12 mouse cellular contexts compared by ENCODE assay signal in genomic region chr8:45917040-45917679, GRCm38 (mm10). TPM values are rescaled to one million over a fixed set of nuclear protein-coding genes. Genes with fewer than 3 reads are reported as not detected.
DNase-seq lines count a peak whose midpoint lies in the region; ATAC-seq lines count a peak whose summit lies in the region.
"Had no signal": no experiment of that assay in that cellular context is flagged by ENCODE, and none has a peak within 500 bp of the region (broad histone marks: within the 10 kb centered on the region; RNA-seq: fewer than 3 reads in every experiment).

No protein-coding gene starts in this region.

- ATAC-seq in embryonic facial prominence, embryonic 14.5 days (ENCODE audit: low read depth) = peak; percentile 58
- no peak for ATAC-seq in heart, embryonic 15.5 days (replicated peaks; ENCODE audit: insufficient number of reproducible peaks, insufficient read depth, low FRiP score, low read depth)
- no peak for ATAC-seq in erythroid progenitor cell, adult 5-6 weeks (replicated peaks; ENCODE audit: low FRiP score, poor library complexity, severe bottlenecking)
- no peak for ATAC-seq in megakaryocyte, adult 5-6 weeks (ENCODE audit: poor library complexity, severe bottlenecking)
- ATAC-seq: forebrain, postnatal 0 days had no signal

- H3K36me3 ChIP-seq in embryonic facial prominence, embryonic 14.5 days (ENCODE audit: control insufficient read depth, insufficient read depth, low read length) = no peaks in the 10 kb centered on the region
- H3K36me3 ChIP-seq in heart, embryonic 15.5 days = peaks cover 26% of the 10 kb centered on the region

- WGBS in embryonic facial prominence, embryonic 14.5 days = 43% methylated on average over 20 of the region's 20 CpGs
- 53% methylated on average over 20 of the region's 20 CpGs for WGBS in heart, embryonic 15.5 days

- H3K27me3 ChIP-seq in embryonic facial prominence, embryonic 14.5 days (replicated peaks; ENCODE audit: control insufficient read depth, insufficient read depth, low read length) = no peaks in the 10 kb centered on the region
- H3K27me3 ChIP-seq in heart, embryonic 15.5 days = no peaks in the 10 kb centered on the region

- no peaks in the 10 kb centered on the region for H3K9me3 ChIP-seq in embryonic facial prominence, embryonic 14.5 days (ENCODE audit: control insufficient read depth, low read length)
- H3K9me3 ChIP-seq in heart, embryonic 15.5 days (replicated peaks) = no peaks in the 10 kb centered on the region

- 0 out of 2 replicates have a peak overlapping the region, but pooled peaks have one; percentile 6 for H3K27ac ChIP-seq in embryonic facial prominence, embryonic 14.5 days (replicated peaks; ENCODE audit: low read depth, low read length)
- peak overlapping the region; percentile 32 for H3K27ac ChIP-seq in heart, embryonic 15.5 days
- H3K27ac ChIP-seq: macrophage had no signal

- 0 out of 2 replicates have a peak overlapping the region, but pooled peaks have one; percentile 5 for H3K4me3 ChIP-seq in embryonic facial prominence, embryonic 14.5 days (ENCODE audit: low read depth, low read length)
- peak overlapping the region; percentile 14; the same call in 1 of the 2 replicates for H3K4me3 ChIP-seq in heart, embryonic 15.5 days

- peak overlapping the region; percentile 37 for H3K4me2 ChIP-seq in embryonic facial prominence, embryonic 14.5 days (ENCODE audit: low read depth, low read length)
- H3K4me2 ChIP-seq in heart, embryonic 15.5 days = peak overlapping the region; percentile 37

- peak; percentile 37 for DNase-seq in kidney, postnatal 10 days
- DNase-seq in kidney, adult 9 months = no peak
- DNase-seq in embryonic facial prominence, embryonic 14.5 days (ENCODE audit: low spot score) = peak; percentile 67
- DNase-seq in lung, postnatal 25 days (ENCODE audit: low spot score) = peak; percentile 39
- DNase-seq in right cerebral cortex, postnatal 14 days = no peak
- DNase-seq: cerebellum, adult 11 months; forebrain, postnatal 0 days had no signal

- no peaks in the 10 kb centered on the region for H3K4me1 ChIP-seq in embryonic facial prominence, embryonic 14.5 days (ENCODE audit: control insufficient read depth, insufficient read depth, low read length)
- peaks cover 5% of the 10 kb centered on the region; the same call in 1 of the 2 replicates for H3K4me1 ChIP-seq in heart, embryonic 15.5 days (replicated peaks)

- peak overlapping the region; percentile 28; the same call in 1 of the 2 replicates for H3K9ac ChIP-seq in embryonic facial prominence, embryonic 14.5 days (ENCODE audit: low read depth, low read length)
- H3K9ac ChIP-seq in heart, embryonic 15.5 days = no peak overlapping the region
- H3K9ac ChIP-seq: forebrain, postnatal 0 days had no signal

RNA-seq across cellular contexts. Expression of gene Ccdc110, which starts 17.3 kb away (rescaled TPM):
- polyA plus RNA-seq in embryonic facial prominence, embryonic 14.5 days (2014; fragmentation: Nextera tagmentation; extraction: Ambion mirVana) = not detected in 2 replicates
- polyA plus RNA-seq in heart, embryonic 15.5 days (2015; fragmentation: Nextera tagmentation; extraction: Ambion mirVana) = not detected in 2 replicates
- total RNA-seq in erythroid progenitor cell, adult 5-6 weeks (2015; ENCODE audit: low replicate concordance) = not detected in 2 replicates
- total RNA-seq in erythroid progenitor cell, adult 5-6 weeks (2017; ENCODE audit: low replicate concordance) = not detected in 2 replicates
- total RNA-seq in megakaryocyte, adult 5-6 weeks (2015) = not detected in 2 replicates
- not detected in 2 replicates for total RNA-seq in megakaryocyte, adult 5-6 weeks (2017)
- total RNA-seq: adrenal gland, adult 18-20 months had no signal
- polyA plus RNA-seq: macrophage had no signal

RNA-seq across cellular contexts. Expression of gene Pdlim3, which starts 31.9 kb away (rescaled TPM):
- 86.6 and 105 TPM in 2 replicates for polyA plus RNA-seq in embryonic facial prominence, embryonic 14.5 days (2014; fragmentation: Nextera tagmentation; extraction: Ambion mirVana)
- 148 and 174 TPM in 2 replicates for polyA plus RNA-seq in heart, embryonic 15.5 days (2015; fragmentation: Nextera tagmentation; extraction: Ambion mirVana)
- not detected in 2 replicates for total RNA-seq in erythroid progenitor cell, adult 5-6 weeks (2015; ENCODE audit: low replicate concordance)
- not detected in 2 replicates for total RNA-seq in erythroid progenitor cell, adult 5-6 weeks (2017; ENCODE audit: low replicate concordance)
- total RNA-seq in megakaryocyte, adult 5-6 weeks (2015) = not detected in 2 replicates
- not detected in 2 replicates for total RNA-seq in megakaryocyte, adult 5-6 weeks (2017)
- polyA plus RNA-seq: macrophage had no signal

RNA-seq across cellular contexts. Expression of gene 1700029J07Rik, which starts 57.9 kb away (rescaled TPM):
- polyA plus RNA-seq in embryonic facial prominence, embryonic 14.5 days (2014; fragmentation: Nextera tagmentation; extraction: Ambion mirVana) = 4.6 and 4.8 TPM in 2 replicates
- polyA plus RNA-seq in heart, embryonic 15.5 days (2015; fragmentation: Nextera tagmentation; extraction: Ambion mirVana) = 3.0 and 3.2 TPM in 2 replicates
- total RNA-seq in erythroid progenitor cell, adult 5-6 weeks (2015; ENCODE audit: low replicate concordance) = not detected in 2 replicates
- total RNA-seq in erythroid progenitor cell, adult 5-6 weeks (2017; ENCODE audit: low replicate concordance) = not detected in 2 replicates
- total RNA-seq in megakaryocyte, adult 5-6 weeks (2015) = 0.22 and 0.27 TPM in 2 replicates
- 0.28 and 0.29 TPM in 2 replicates for total RNA-seq in megakaryocyte, adult 5-6 weeks (2017)

RNA-seq across cellular contexts. Expression of gene Ufsp2, which starts 58.2 kb away (rescaled TPM):
- polyA plus RNA-seq in embryonic facial prominence, embryonic 14.5 days (2014; fragmentation: Nextera tagmentation; extraction: Ambion mirVana) = 80.6 and 84.1 TPM in 2 replicates
- 50.0 and 51.7 TPM in 2 replicates for polyA plus RNA-seq in heart, embryonic 15.5 days (2015; fragmentation: Nextera tagmentation; extraction: Ambion mirVana)
- 22.7 and 27.2 TPM in 2 replicates for total RNA-seq in erythroid progenitor cell, adult 5-6 weeks (2015; ENCODE audit: low replicate concordance)
- 27.5 and 32.0 TPM in 2 replicates for total RNA-seq in erythroid progenitor cell, adult 5-6 weeks (2017; ENCODE audit: low replicate concordance)
- 56.8 and 68.8 TPM in 2 replicates for total RNA-seq in megakaryocyte, adult 5-6 weeks (2015)
- 96.2 and 104 TPM in 2 replicates for total RNA-seq in megakaryocyte, adult 5-6 weeks (2017)

Comparison
In these comparisons a context has a peak if more than half of its experiments do, and no peak if none do; other contexts are left out.
1. DNase-seq: peak in kidney, postnatal 10 days (single experiment), embryonic facial prominence, embryonic 14.5 days (single experiment) and lung, postnatal 25 days (single experiment); none in kidney, adult 9 months (single experiment) and right cerebral cortex, postnatal 14 days (single experiment).